Mouse (Mus musculus) layer of hippocampus, postnatal 25 days (tissue): ENCODE results near the gene Gnb3. TPM values are rescaled to one million over a fixed set of nuclear protein-coding genes. Genes with fewer than 3 reads are reported as not detected.

Experiments used
- DNase-seq, 2 experiments: peaks; one replicate each; pipeline ENCODE4 v3.0.0; 2022; ENCODE audit warnings: mixed read lengths in 2 of 2, low spot score in 1 of 2; ENCODE audit errors: extremely low spot score in 1 of 2
- total RNA-seq, 2 experiments: library from RNA; stranded (reverse); gene quantifications; 2 replicates each; pipeline ENCODE4 v1.2.3; 2021

Gene Gnb3
- under 1 TPM in 1 of 2 experiments, not detected in 1; 0.26 TPM for total RNA-seq

GRCm38 (mm10) chr6:124840241-124841167, at the start of gene Gnb3:
Gene Gnb3 (minus strand): TSS chr6:124840275.
- no peak for DNase-seq

GRCm38 (mm10) chr6:124888555-124889125, 48.6 kb upstream of the Gnb3 start:
- DNase-seq = no peak

GRCm38 (mm10) chr6:124887986-124888385, 47.9 kb upstream of the Gnb3 start, which contains the start of gene Cd4:
Gene Cd4 (minus strand): TSS chr6:124888221.
- no peak for DNase-seq

- DNase-seq = no peak
These were observed 45.9 kb upstream of the Gnb3 start for GRCm38 (mm10) chr6:124885956-124886381.

- DNase-seq = no peak
These were observed 44.8 kb upstream of the Gnb3 start for GRCm38 (mm10) chr6:124884714-124885500.

GRCm38 (mm10) chr6:124883351-124883750, 43.3 kb upstream of the Gnb3 start:
- DNase-seq = no peak

GRCm38 (mm10) chr6:124881821-124882220, 41.7 kb upstream of the Gnb3 start:
- DNase-seq = no peak

- no peak for DNase-seq
These were observed 39.3 kb upstream of the Gnb3 start for GRCm38 (mm10) chr6:124879390-124879789.

GRCm38 (mm10) chr6:124874348-124874747, 34.3 kb upstream of the Gnb3 start:
- DNase-seq = no peak

- DNase-seq = no peak
These were observed 26.5 kb upstream of the Gnb3 start for GRCm38 (mm10) chr6:124866560-124866959.

- no peak for DNase-seq
These were observed 25.8 kb upstream of the Gnb3 start for GRCm38 (mm10) chr6:124865766-124866362.

GRCm38 (mm10) chr6:124863658-124864298, 23.7 kb upstream of the Gnb3 start, which contains the start of gene Gpr162:
Gene Gpr162 (minus strand): TSS chr6:124863983.
- DNase-seq = peak; percentile 58

GRCm38 (mm10) chr6:124863125-124863657, 23.1 kb upstream of the Gnb3 start:
- peak in 1 of 2 experiments; percentile 33 for DNase-seq

GRCm38 (mm10) chr6:124862406-124863124, 22.5 kb upstream of the Gnb3 start:
- no peak for DNase-seq

GRCm38 (mm10) chr6:124861802-124862201, 21.7 kb upstream of the Gnb3 start:
- DNase-seq = no peak

- DNase-seq = no peak
These were observed 21.2 kb upstream of the Gnb3 start for GRCm38 (mm10) chr6:124861266-124861665.

- no peak for DNase-seq
These were observed 20.4 kb upstream of the Gnb3 start for GRCm38 (mm10) chr6:124860511-124860910.

- DNase-seq = peak; percentile 83 to 96
These were observed 19.6 kb upstream of the Gnb3 start for GRCm38 (mm10) chr6:124859725-124860124.
